27 mouse cellular contexts compared by ENCODE assay signal in the genomic region with DNA sequence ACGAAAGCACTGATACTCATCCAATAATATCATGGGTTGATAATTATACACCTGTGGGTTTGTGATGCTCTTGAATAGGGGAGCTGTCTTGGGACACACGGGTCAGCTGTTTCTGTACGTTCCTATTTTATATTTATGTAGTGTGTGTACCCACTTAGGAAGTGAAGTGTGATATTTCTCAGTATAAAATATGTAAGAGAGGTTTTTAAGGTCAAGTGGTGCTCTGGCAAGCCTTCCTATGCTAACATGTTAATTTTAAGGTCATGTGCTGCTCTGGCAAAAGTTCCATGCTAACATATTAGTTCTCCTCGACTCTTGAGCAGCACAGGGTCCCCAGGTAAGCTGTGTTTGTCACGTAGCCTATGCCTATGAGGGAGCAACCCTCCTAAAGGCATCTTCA.
"Had no signal": no experiment of that assay in that cellular context is flagged by ENCODE, and none has a peak within 500 bp of the region (broad histone marks: within the 10 kb centered on the region; RNA-seq: fewer than 3 reads in every experiment).

No protein-coding gene starts in this region.

- H3K4me2 ChIP-seq: embryonic facial prominence, embryonic 12.5 days; embryonic facial prominence, embryonic 13.5 days; embryonic facial prominence, embryonic 15.5 days; forebrain, embryonic 12.5 days; forebrain, embryonic 13.5 days; forebrain, embryonic 15.5 days had no signal

- ATAC-seq: forebrain, embryonic 13.5 days; forebrain, embryonic 14.5 days; forebrain, embryonic 15.5 days; forebrain, embryonic 16.5 days; forebrain, postnatal 0 days had no signal

- H3K9ac ChIP-seq: embryonic facial prominence, embryonic 12.5 days; embryonic facial prominence, embryonic 13.5 days; embryonic facial prominence, embryonic 15.5 days; forebrain, embryonic 12.5 days; forebrain, embryonic 13.5 days; forebrain, embryonic 15.5 days; forebrain, postnatal 0 days had no signal

- H3K36me3 ChIP-seq: embryonic facial prominence, embryonic 10.5 days; embryonic facial prominence, embryonic 12.5 days; embryonic facial prominence, embryonic 13.5 days; embryonic facial prominence, embryonic 15.5 days; forebrain, embryonic 10.5 days; forebrain, embryonic 12.5 days; forebrain, embryonic 15.5 days had no signal

- H3K9me3 ChIP-seq: embryonic facial prominence, embryonic 10.5 days; embryonic facial prominence, embryonic 12.5 days; embryonic facial prominence, embryonic 13.5 days; embryonic facial prominence, embryonic 15.5 days; forebrain, embryonic 10.5 days; forebrain, embryonic 12.5 days; forebrain, embryonic 13.5 days; forebrain, embryonic 15.5 days had no signal

- H3K4me1 ChIP-seq: embryonic facial prominence, embryonic 12.5 days; embryonic facial prominence, embryonic 13.5 days; embryonic facial prominence, embryonic 15.5 days had no signal

- H3K4me3 ChIP-seq: embryonic facial prominence, embryonic 10.5 days; embryonic facial prominence, embryonic 12.5 days; embryonic facial prominence, embryonic 13.5 days; embryonic facial prominence, embryonic 15.5 days; erythroblast, embryonic 14.5 days; forebrain, embryonic 10.5 days; forebrain, embryonic 12.5 days; forebrain, embryonic 13.5 days; forebrain, embryonic 15.5 days; gastrocnemius, adult 2 months had no signal

- DNase-seq: cerebellum, adult 2 months; cerebellum, adult 8-10 months; cerebellum, adult 9-10 months; cerebellum, adult 9-11 months; cerebellum, postnatal 10 days; cerebellum, postnatal 14 days; cerebellum, postnatal 25 days; cerebellum, postnatal 36 days; embryo, embryonic 11 days; forebrain, postnatal 0 days; gastrocnemius, adult 2 months; gastrocnemius, postnatal 10 days; gastrocnemius, postnatal 14 days; gastrocnemius, postnatal 25 days; gastrocnemius, postnatal 36 days; heart, adult 18-20 months had no signal

- H3K27ac ChIP-seq: embryonic facial prominence, embryonic 10.5 days; embryonic facial prominence, embryonic 12.5 days; embryonic facial prominence, embryonic 13.5 days; embryonic facial prominence, embryonic 15.5 days; forebrain, embryonic 10.5 days; forebrain, embryonic 12.5 days; forebrain, embryonic 13.5 days; forebrain, embryonic 15.5 days; gastrocnemius, adult 2 months had no signal

- H3K27me3 ChIP-seq: embryonic facial prominence, embryonic 12.5 days; embryonic facial prominence, embryonic 15.5 days; forebrain, embryonic 15.5 days had no signal
